Mouse (Mus musculus) liver, embryonic 12.5 days (tissue): ENCODE measurements at regions not wholly inside any gene's neighbourhood (a gene's known extent, or its start where the extent isn't known, plus 50 kb on each side); places are given as distances from the start of the nearest gene placed in this dataset.

Experiments used
- ATAC-seq: fragments of 200-750 bp; cut with Nextera tagmentation; 2 replicates; pipeline ENCODE4 v1.8.0; 2017; ENCODE audit warnings: moderate number of reproducible peaks, mild to moderate bottlenecking, moderate library complexity
- H3K27ac ChIP-seq: fragments of 300-500 bp; sonication (generic); 2 replicates; pipeline ENCODE4 v1.5.1; 2016; ENCODE audit warnings: mild to moderate bottlenecking
- H3K27me3 ChIP-seq: fragments of 300-500 bp; sonication (generic); replicated peaks from 2 replicates; pipeline ENCODE4 v1.6.1; 2016; ENCODE audit warnings: mild to moderate bottlenecking, moderate library complexity
- H3K36me3 ChIP-seq: fragments of 300-500 bp; sonication (generic); 2 replicates; pipeline ENCODE4 v1.6.1; 2016; ENCODE audit warnings: mild to moderate bottlenecking, moderate library complexity
- H3K4me1 ChIP-seq: fragments of 300-500 bp; sonication (generic); 2 replicates; pipeline ENCODE4 v1.6.1; 2016
- H3K4me2 ChIP-seq: fragments of 300-500 bp; sonication (generic); 2 replicates; pipeline ENCODE4 v1.6.1; 2016; ENCODE audit warnings: mild to moderate bottlenecking, moderate library complexity
- H3K4me3 ChIP-seq: fragments of 300-500 bp; sonication (generic); 2 replicates; pipeline ENCODE4 v1.5.1; 2016; ENCODE audit warnings: mild to moderate bottlenecking, moderate library complexity
- H3K9ac ChIP-seq: fragments of 300-500 bp; sonication (generic); 2 replicates; pipeline ENCODE4 v1.6.1; 2016; ENCODE audit warnings: mild to moderate bottlenecking, moderate library complexity
- H3K9me3 ChIP-seq: fragments of 300-500 bp; sonication (generic); replicated peaks from 2 replicates; pipeline ENCODE4 v1.6.1; 2016; ENCODE audit warnings: mild to moderate bottlenecking, moderate library complexity
- WGBS: fragments of 180-500 bp; shearing (Covaris S2); methylation state at CpG from one replicate; pipeline ENCODE4 v1.1.7; 2016; ENCODE audit not compliant: insufficient replicate concordance; 5-methylcytosine and 5-hydroxymethylcytosine counted together

- H3K4me3 ChIP-seq, result no peak overlapping the region
- no peaks in the 10 kb centered on the region for H3K27me3 ChIP-seq
- H3K27ac ChIP-seq, result no peak overlapping the region
- no peaks in the 10 kb centered on the region for H3K36me3 ChIP-seq
- WGBS, result 38% methylated on average over 1 of the region's 1 CpGs
- no peaks in the 10 kb centered on the region for H3K4me1 ChIP-seq
- no peak for ATAC-seq
- no peaks in the 10 kb centered on the region for H3K9me3 ChIP-seq
- no peak overlapping the region for H3K4me2 ChIP-seq
- no peak overlapping the region for H3K9ac ChIP-seq
Observed at GRCm38 (mm10) chr6:41225382-41225781, 76.7 kb upstream of the Try4 start.

- no peaks in the 10 kb centered on the region for H3K27me3 ChIP-seq
- 41% methylated on average over 7 of the region's 7 CpGs for WGBS
- no peak overlapping the region for H3K9ac ChIP-seq
- no peaks in the 10 kb centered on the region for H3K36me3 ChIP-seq
- H3K4me3 ChIP-seq, result no peak overlapping the region
- no peak overlapping the region for H3K4me2 ChIP-seq
- no peaks in the 10 kb centered on the region for H3K4me1 ChIP-seq
- H3K27ac ChIP-seq, result no peak overlapping the region
- ATAC-seq, result no peak
- H3K9me3 ChIP-seq, result no peaks in the 10 kb centered on the region
Observed at GRCm38 (mm10) chr6:41218415-41218814, 83.7 kb upstream of the Try4 start.

GRCm38 (mm10) chr6:41215857-41216256 lies 86.2 kb upstream of the Try4 start:
- H3K4me1 ChIP-seq, result no peaks in the 10 kb centered on the region
- H3K27me3 ChIP-seq, result no peaks in the 10 kb centered on the region
- no peak overlapping the region for H3K4me3 ChIP-seq
- no peaks in the 10 kb centered on the region for H3K36me3 ChIP-seq
- H3K27ac ChIP-seq, result no peak overlapping the region
- ATAC-seq, result no peak
- no peak overlapping the region for H3K9ac ChIP-seq
- no peak overlapping the region for H3K4me2 ChIP-seq
- no peaks in the 10 kb centered on the region for H3K9me3 ChIP-seq
- WGBS, result 59% methylated on average over 4 of the region's 4 CpGs

GRCm38 (mm10) chr6:41205864-41206263 lies 96.2 kb upstream of the Try4 start:
- H3K27ac ChIP-seq, result no peak overlapping the region
- H3K4me1 ChIP-seq, result no peaks in the 10 kb centered on the region
- H3K27me3 ChIP-seq, result no peaks in the 10 kb centered on the region
- WGBS, result 34% methylated on average over 4 of the region's 4 CpGs
- H3K4me2 ChIP-seq, result no peak overlapping the region
- H3K9me3 ChIP-seq, result no peaks in the 10 kb centered on the region
- no peak overlapping the region for H3K9ac ChIP-seq
- ATAC-seq, result no peak
- no peaks in the 10 kb centered on the region for H3K36me3 ChIP-seq
- no peak overlapping the region for H3K4me3 ChIP-seq

GRCm38 (mm10) chr6:41202882-41203281 lies 99.2 kb upstream of the Try4 start:
- H3K4me2 ChIP-seq, result no peak overlapping the region
- no peaks in the 10 kb centered on the region for H3K36me3 ChIP-seq
- no peak overlapping the region for H3K27ac ChIP-seq
- no peak overlapping the region for H3K9ac ChIP-seq
- WGBS, result 55% methylated on average over 1 of the region's 1 CpGs
- no peaks in the 10 kb centered on the region for H3K9me3 ChIP-seq
- H3K4me1 ChIP-seq, result no peaks in the 10 kb centered on the region
- H3K27me3 ChIP-seq, result no peaks in the 10 kb centered on the region
- ATAC-seq, result no peak
- H3K4me3 ChIP-seq, result no peak overlapping the region

GRCm38 (mm10) chr6:41202302-41202701 lies 99.8 kb upstream of the Try4 start:
- no peak for ATAC-seq
- no peak overlapping the region for H3K4me2 ChIP-seq
- no peaks in the 10 kb centered on the region for H3K36me3 ChIP-seq
- no peaks in the 10 kb centered on the region for H3K9me3 ChIP-seq
- no peaks in the 10 kb centered on the region for H3K27me3 ChIP-seq
- no peaks in the 10 kb centered on the region for H3K4me1 ChIP-seq
- no peak overlapping the region for H3K4me3 ChIP-seq
- H3K9ac ChIP-seq, result no peak overlapping the region
- no peak overlapping the region for H3K27ac ChIP-seq
- 72% methylated on average over 2 of the region's 2 CpGs for WGBS

- no peaks in the 10 kb centered on the region for H3K9me3 ChIP-seq
- H3K4me2 ChIP-seq, result no peak overlapping the region
- H3K4me1 ChIP-seq, result peaks cover 5% of the 10 kb centered on the region; the same call in 1 of the 2 replicates
- ATAC-seq, result no peak
- no peak overlapping the region for H3K4me3 ChIP-seq
- no peaks in the 10 kb centered on the region for H3K36me3 ChIP-seq
- 24% methylated on average over 1 of the region's 1 CpGs for WGBS
- no peak overlapping the region for H3K9ac ChIP-seq
- no peak overlapping the region for H3K27ac ChIP-seq
- no peaks in the 10 kb centered on the region for H3K27me3 ChIP-seq
Observed at GRCm38 (mm10) chr6:41194464-41194863, 107.6 kb upstream of the Try4 start.

GRCm38 (mm10) chr6:41191734-41192326 lies 110.2 kb upstream of the Try4 start:
- WGBS, result 85% methylated on average over 1 of the region's 1 CpGs
- no peak overlapping the region for H3K4me3 ChIP-seq
- H3K9me3 ChIP-seq, result no peaks in the 10 kb centered on the region
- no peak for ATAC-seq
- no peaks in the 10 kb centered on the region for H3K36me3 ChIP-seq
- H3K4me1 ChIP-seq, result peaks cover 9% of the 10 kb centered on the region; the same call in 1 of the 2 replicates
- no peaks in the 10 kb centered on the region for H3K27me3 ChIP-seq
- H3K9ac ChIP-seq, result no peak overlapping the region
- H3K4me2 ChIP-seq, result no peak overlapping the region
- no peak overlapping the region for H3K27ac ChIP-seq

GRCm38 (mm10) chr6:41188910-41189309 lies 113.2 kb upstream of the Try4 start:
- no peaks in the 10 kb centered on the region for H3K27me3 ChIP-seq
- no peak overlapping the region for H3K4me3 ChIP-seq
- H3K9ac ChIP-seq, result no peak overlapping the region
- no peak overlapping the region for H3K27ac ChIP-seq
- no peak for ATAC-seq
- no peak overlapping the region for H3K4me2 ChIP-seq
- H3K9me3 ChIP-seq, result no peaks in the 10 kb centered on the region
- H3K4me1 ChIP-seq, result peaks cover 9% of the 10 kb centered on the region; the same call in 1 of the 2 replicates
- no peaks in the 10 kb centered on the region for H3K36me3 ChIP-seq
- 23% methylated on average over 2 of the region's 2 CpGs for WGBS

GRCm38 (mm10) chr6:41187966-41188365 lies 114.1 kb upstream of the Try4 start:
- 68% methylated on average over 1 of the region's 1 CpGs for WGBS
- no peak overlapping the region for H3K4me3 ChIP-seq
- no peak overlapping the region for H3K4me2 ChIP-seq
- no peak for ATAC-seq
- peaks cover 9% of the 10 kb centered on the region; the same call in 1 of the 2 replicates for H3K4me1 ChIP-seq
- no peaks in the 10 kb centered on the region for H3K27me3 ChIP-seq
- H3K9ac ChIP-seq, result no peak overlapping the region
- H3K36me3 ChIP-seq, result no peaks in the 10 kb centered on the region
- no peak overlapping the region for H3K27ac ChIP-seq
- H3K9me3 ChIP-seq, result no peaks in the 10 kb centered on the region

GRCm38 (mm10) chr6:41178896-41179295 lies 123.2 kb upstream of the Try4 start:
- no peak for ATAC-seq
- Histone ChIP-seq H3K4me1 (peaks cover 23% of the 10 kb centered on the region), H3K9me3 (no peaks in the 10 kb centered on the region), H3K9ac (no peak overlapping the region), H3K4me2 (no peak overlapping the region), H3K36me3 (no peaks in the 10 kb centered on the region), H3K27me3 (no peaks in the 10 kb centered on the region), H3K4me3 (no peak overlapping the region), H3K27ac (no peak overlapping the region)
- WGBS, result 77% methylated on average over 7 of the region's 7 CpGs

- no peak overlapping the region for H3K4me2 ChIP-seq
- no peak overlapping the region for H3K9ac ChIP-seq
- H3K4me1 ChIP-seq, result peaks cover 23% of the 10 kb centered on the region
- no peaks in the 10 kb centered on the region for H3K27me3 ChIP-seq
- WGBS, result 46% methylated on average over 2 of the region's 2 CpGs
- no peaks in the 10 kb centered on the region for H3K36me3 ChIP-seq
- no peak overlapping the region for H3K27ac ChIP-seq
- no peaks in the 10 kb centered on the region for H3K9me3 ChIP-seq
- ATAC-seq, result peak; percentile 72; the same call in 1 of the 2 replicates
- H3K4me3 ChIP-seq, result no peak overlapping the region
Observed at GRCm38 (mm10) chr6:41178019-41178418, 124.0 kb upstream of the Try4 start.

GRCm38 (mm10) chr6:41177152-41177551 lies 124.9 kb upstream of the Try4 start:
- 60% methylated on average over 3 of the region's 3 CpGs for WGBS
- Histone ChIP-seq H3K27me3 (no peaks in the 10 kb centered on the region), H3K4me3 (no peak overlapping the region), H3K9me3 (no peaks in the 10 kb centered on the region), H3K9ac (no peak overlapping the region), H3K27ac (peak overlapping the region; percentile 56; the same call in 1 of the 2 replicates), H3K36me3 (no peaks in the 10 kb centered on the region), H3K4me1 (peaks cover 23% of the 10 kb centered on the region), H3K4me2 (0 out of 2 replicates have a peak overlapping the region, but pooled peaks have one; percentile 16)
- ATAC-seq, result peak; percentile 93
